Mouse (Mus musculus): ENCODE measurements around the gene Gm13283. TPM values are rescaled to one million over a fixed set of nuclear protein-coding genes. Genes with fewer than 3 reads are reported as not detected.
"Not testable (repeated sequence)": the region's sequence is repeated elsewhere in the genome, so short reads cannot be mapped to it uniquely, and the experiment has no call there.

The Gm13283 gene
- polyA plus RNA-seq, 1 experiment from 2014 or later = 0.39 TPM

GRCm38 (mm10) chr4:88805231-88805630 is 45.3 kb downstream of the Gm13283 start, which contains the start of gene Gm13288:
Gene Gm13288 (plus strand): TSS chr4:88805531.
- H3K4me1 ChIP-seq (replicated peaks); H3K36me3 ChIP-seq; ATAC-seq; H3K27ac ChIP-seq; H3K9me3 ChIP-seq; H3K4me3 ChIP-seq (replicated peaks); H3K27me3 ChIP-seq (replicated peaks); H3K9ac ChIP-seq: not testable (repeated sequence)
- H3K4me2 ChIP-seq (replicated peaks) = 0 out of 2 replicates have a peak within 1 kb of the TSS, but pooled peaks have one; percentile 41
- WGBS = no CpG with 5 or more reads among the region's 8 CpGs

GRCm38 (mm10) chr4:88805761-88806160 is 45.8 kb downstream of the Gm13283 start:
- not testable (repeated sequence) for H3K36me3 ChIP-seq; H3K27ac ChIP-seq; H3K9ac ChIP-seq; H3K4me1 ChIP-seq (replicated peaks); H3K4me3 ChIP-seq (replicated peaks); ATAC-seq; H3K9me3 ChIP-seq; H3K27me3 ChIP-seq (replicated peaks)
- WGBS = no CpG with 5 or more reads among the region's 34 CpGs
- H3K4me2 ChIP-seq (replicated peaks) = 0 out of 2 replicates have a peak overlapping the region, but pooled peaks have one; percentile 41

Other genes with a start within 250 kb of the Gm13283 start
- gene Ifnb1, start 237.3 kb upstream of the Gm13283 start, polyA plus RNA-seq (2015; fragmentation: Nextera tagmentation; extraction: Ambion mirVana) = not detected in 2 replicates
- not detected in 2 replicates for gene Ifna15, start 201.9 kb upstream of the Gm13283 start, polyA plus RNA-seq (2015; fragmentation: Nextera tagmentation; extraction: Ambion mirVana)
- not detected in 2 replicates for gene Ifna14, start 188.3 kb upstream of the Gm13283 start, polyA plus RNA-seq (2015; fragmentation: Nextera tagmentation; extraction: Ambion mirVana)
- gene Ifna9, start 167.7 kb upstream of the Gm13283 start, polyA plus RNA-seq (2015; fragmentation: Nextera tagmentation; extraction: Ambion mirVana) = not detected in 2 replicates
- gene Ifna12, start 156.7 kb upstream of the Gm13283 start, polyA plus RNA-seq (2015; fragmentation: Nextera tagmentation; extraction: Ambion mirVana) = not detected in 2 replicates
- gene C87499, start 125.7 kb upstream of the Gm13283 start, polyA plus RNA-seq (2015; fragmentation: Nextera tagmentation; extraction: Ambion mirVana) = not detected in 2 replicates
- not detected in 2 replicates for gene Ifna13, start 115.7 kb upstream of the Gm13283 start, polyA plus RNA-seq (2015; fragmentation: Nextera tagmentation; extraction: Ambion mirVana)
- not detected in 2 replicates for gene Ifna16, start 83.2 kb upstream of the Gm13283 start, polyA plus RNA-seq (2015; fragmentation: Nextera tagmentation; extraction: Ambion mirVana)
- gene Ifna2, start 76.2 kb upstream of the Gm13283 start, polyA plus RNA-seq (2015; fragmentation: Nextera tagmentation; extraction: Ambion mirVana) = not detected in 2 replicates
- not detected in 2 replicates for gene Ifnab, start 68.8 kb upstream of the Gm13283 start, polyA plus RNA-seq (2015; fragmentation: Nextera tagmentation; extraction: Ambion mirVana)
- gene Gm26566, start 38.3 kb upstream of the Gm13283 start, polyA plus RNA-seq (2015; fragmentation: Nextera tagmentation; extraction: Ambion mirVana) = 0.80 and 0.97 TPM in 2 replicates
- gene Klhl9, start 37.7 kb upstream of the Gm13283 start, polyA plus RNA-seq (2015; fragmentation: Nextera tagmentation; extraction: Ambion mirVana) = 75.3 and 89.4 TPM in 2 replicates
- not detected in 2 replicates for gene Gm13271, start 5.3 kb upstream of the Gm13283 start, polyA plus RNA-seq (2015; fragmentation: Nextera tagmentation; extraction: Ambion mirVana)
- 0.63 TPM in 1 of 2 replicates, not detected in the other for gene Gm13290, start 13.7 kb downstream of the Gm13283 start, polyA plus RNA-seq (2015; fragmentation: Nextera tagmentation; extraction: Ambion mirVana)
- gene Gm13289, start 16.8 kb downstream of the Gm13283 start, polyA plus RNA-seq (2015; fragmentation: Nextera tagmentation; extraction: Ambion mirVana) = not detected in 2 replicates
- not detected in 2 replicates for gene Gm13272, start 19.7 kb downstream of the Gm13283 start, polyA plus RNA-seq (2015; fragmentation: Nextera tagmentation; extraction: Ambion mirVana)
- not detected in 2 replicates for gene Ifnz, start 22.0 kb downstream of the Gm13283 start, polyA plus RNA-seq (2015; fragmentation: Nextera tagmentation; extraction: Ambion mirVana)
- 0.38 TPM in 1 of 2 replicates, not detected in the other for gene Gm13276, start 25.6 kb downstream of the Gm13283 start, polyA plus RNA-seq (2015; fragmentation: Nextera tagmentation; extraction: Ambion mirVana)
- not detected in 2 replicates for gene Gm13277, start 28.5 kb downstream of the Gm13283 start, polyA plus RNA-seq (2015; fragmentation: Nextera tagmentation; extraction: Ambion mirVana)
- gene Gm13278, start 31.4 kb downstream of the Gm13283 start, polyA plus RNA-seq (2015; fragmentation: Nextera tagmentation; extraction: Ambion mirVana) = not detected in 2 replicates
- gene Gm13275, start 34.4 kb downstream of the Gm13283 start, polyA plus RNA-seq (2015; fragmentation: Nextera tagmentation; extraction: Ambion mirVana) = not detected in 2 replicates
- gene Gm13279, start 37.3 kb downstream of the Gm13283 start, polyA plus RNA-seq (2015; fragmentation: Nextera tagmentation; extraction: Ambion mirVana) = not detected in 2 replicates
- gene Gm13285, start 39.5 kb downstream of the Gm13283 start, polyA plus RNA-seq (2015; fragmentation: Nextera tagmentation; extraction: Ambion mirVana) = 1.1 TPM in 2 replicates
- not detected in 2 replicates for gene Gm13287, start 43.1 kb downstream of the Gm13283 start, polyA plus RNA-seq (2015; fragmentation: Nextera tagmentation; extraction: Ambion mirVana)
- 0.08 TPM in 1 of 2 replicates, not detected in the other for gene Gm13288, start 45.4 kb downstream of the Gm13283 start, polyA plus RNA-seq (2015; fragmentation: Nextera tagmentation; extraction: Ambion mirVana)
- not detected in 2 replicates for gene Ifna7, start 56.1 kb downstream of the Gm13283 start, polyA plus RNA-seq (2015; fragmentation: Nextera tagmentation; extraction: Ambion mirVana)
- not detected in 2 replicates for gene Ifna11, start 59.8 kb downstream of the Gm13283 start, polyA plus RNA-seq (2015; fragmentation: Nextera tagmentation; extraction: Ambion mirVana)
- gene Ifna6, start 67.3 kb downstream of the Gm13283 start, polyA plus RNA-seq (2015; fragmentation: Nextera tagmentation; extraction: Ambion mirVana) = not detected in 2 replicates
- not detected in 2 replicates for gene Ifna5, start 75.4 kb downstream of the Gm13283 start, polyA plus RNA-seq (2015; fragmentation: Nextera tagmentation; extraction: Ambion mirVana)
- not detected in 2 replicates for gene Ifna4, start 81.7 kb downstream of the Gm13283 start, polyA plus RNA-seq (2015; fragmentation: Nextera tagmentation; extraction: Ambion mirVana)
- gene Ifna1, start 90.0 kb downstream of the Gm13283 start, polyA plus RNA-seq (2015; fragmentation: Nextera tagmentation; extraction: Ambion mirVana) = not detected in 2 replicates
- not detected in 2 replicates for gene Ifne, start 120.1 kb downstream of the Gm13283 start, polyA plus RNA-seq (2015; fragmentation: Nextera tagmentation; extraction: Ambion mirVana)

Measured in intestine, embryonic 15.5 days (tissue).